Mouse (Mus musculus): Measurements from ENCODE around the gene Cers6. TPM values are rescaled to one million over a fixed set of nuclear protein-coding genes. Genes with fewer than 3 reads are reported as not detected.

The Cers6 gene
- total RNA-seq, 4 experiments from 2014 or later: 4.8 to 8.8 (median 5.7) TPM

DNA sequence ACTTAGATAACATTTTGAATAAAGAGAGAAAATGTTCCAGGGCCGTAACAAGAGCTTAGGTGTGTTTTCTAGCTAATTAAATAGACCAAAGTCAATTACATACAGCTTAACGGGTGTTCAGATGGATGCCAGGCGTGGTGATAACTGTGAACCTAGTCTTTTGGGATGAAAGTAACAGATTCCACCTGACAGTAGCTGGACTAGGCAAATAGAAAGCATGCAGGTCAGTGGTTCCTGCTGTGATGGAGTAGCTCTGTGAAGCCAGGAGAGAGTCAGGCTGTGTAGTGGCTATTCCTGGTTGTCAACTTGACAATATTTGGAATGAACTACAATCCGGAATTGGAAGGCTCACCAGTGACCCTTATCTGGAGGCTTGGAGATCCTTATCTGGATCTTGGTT, 56.3 kb downstream of the Cers6 start:
- DNase-seq: no peak

GRCm38 (mm10) chr2:68924344-68924743, 63.1 kb downstream of the Cers6 start:
- no peak for DNase-seq

DNA sequence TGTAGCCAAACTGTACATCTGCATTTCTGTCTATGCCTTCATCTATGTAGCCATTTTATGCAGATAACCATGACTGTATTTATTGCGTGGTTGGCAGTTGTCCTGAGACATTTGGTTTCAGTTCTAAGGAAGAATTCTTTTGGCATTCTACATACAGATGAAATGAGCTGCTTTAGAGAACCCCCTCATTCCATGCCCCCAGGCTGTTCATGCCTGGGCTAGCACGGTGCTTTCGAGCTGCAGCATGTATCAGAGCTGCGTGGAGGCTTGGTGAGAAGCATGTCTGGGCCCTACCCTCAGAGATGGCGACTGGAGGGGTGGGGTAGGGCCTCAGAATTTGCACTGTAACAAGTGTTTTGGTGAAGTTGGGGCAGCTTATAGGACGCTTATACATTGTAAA, 64.3 kb downstream of the Cers6 start:
- no peak for DNase-seq

DNA sequence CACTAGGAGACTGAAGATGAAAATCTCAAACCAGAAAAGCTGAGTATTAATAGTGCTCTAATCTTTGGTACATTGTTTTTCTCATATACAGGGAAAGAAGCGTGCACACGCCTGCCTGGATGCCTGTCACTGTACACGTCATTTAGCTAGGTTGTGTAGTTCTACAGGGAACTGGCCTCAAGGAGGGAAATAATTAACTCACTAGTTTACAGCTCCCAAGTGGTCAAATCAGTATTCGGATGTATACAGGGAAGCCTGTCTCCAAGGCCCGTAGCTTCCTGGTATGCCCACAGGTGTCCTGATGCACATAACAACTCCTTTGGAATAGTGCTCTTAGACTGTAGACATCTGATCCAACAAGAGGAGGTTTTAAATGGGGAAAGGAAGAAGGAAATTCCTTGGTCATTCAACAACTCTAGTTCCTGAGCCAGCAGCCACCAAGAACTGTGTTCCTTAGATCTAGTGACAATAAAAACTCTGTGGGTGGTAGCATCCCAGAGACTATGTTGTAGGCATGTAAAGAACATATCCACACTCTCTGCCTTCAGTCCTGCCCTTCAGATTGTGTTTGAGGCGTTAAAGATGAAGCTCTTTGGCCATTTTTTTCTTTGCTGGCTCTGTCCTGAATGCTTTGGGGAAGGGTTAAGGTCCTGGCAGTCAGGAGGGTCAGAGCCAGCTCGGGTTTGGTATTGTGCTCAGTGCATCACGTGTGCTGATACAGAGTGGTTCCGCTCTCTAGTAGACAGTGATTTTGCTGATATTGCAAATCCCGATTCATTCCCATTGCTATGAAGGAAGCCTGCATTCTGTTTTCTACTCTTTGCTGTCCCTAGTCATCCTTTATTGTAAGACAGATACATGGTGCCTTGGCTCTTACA, 65.9 kb downstream of the Cers6 start:
- no peak for DNase-seq

DNA sequence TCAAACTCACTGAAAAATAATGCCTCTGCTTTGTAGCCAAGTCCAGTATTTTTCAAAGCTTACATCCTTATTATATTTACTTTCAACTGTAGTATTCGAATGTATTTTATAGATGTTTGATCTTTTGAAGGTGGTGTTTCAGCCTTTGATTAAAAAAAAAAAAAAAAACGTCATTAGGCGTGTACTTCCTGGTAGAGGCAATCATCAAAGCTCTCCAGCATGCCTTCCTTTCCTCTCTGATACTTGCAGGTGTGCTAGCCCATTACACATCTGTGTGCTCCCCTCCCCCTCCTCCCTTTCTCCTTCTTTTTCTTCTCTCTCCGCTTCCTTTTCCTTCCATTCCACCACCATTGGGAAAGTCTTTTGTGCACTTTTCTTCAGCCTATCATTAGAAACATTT, 71.0 kb downstream of the Cers6 start:
- no peak for DNase-seq

GRCm38 (mm10) chr2:68932656-68933055, 71.4 kb downstream of the Cers6 start:
- no peak for DNase-seq

- DNase-seq: no peak
These were observed 73.4 kb downstream of the Cers6 start for GRCm38 (mm10) chr2:68934651-68935050.

GRCm38 (mm10) chr2:68935721-68936294, 74.6 kb downstream of the Cers6 start:
- DNase-seq: no peak

- no peak for DNase-seq
These were observed 75.5 kb downstream of the Cers6 start for GRCm38 (mm10) chr2:68936773-68937172.

- DNase-seq: no peak
These were observed 76.6 kb downstream of the Cers6 start for GRCm38 (mm10) chr2:68937833-68938232.

- no peak for DNase-seq
These were observed 83.7 kb downstream of the Cers6 start for GRCm38 (mm10) chr2:68944898-68945297.

DNA sequence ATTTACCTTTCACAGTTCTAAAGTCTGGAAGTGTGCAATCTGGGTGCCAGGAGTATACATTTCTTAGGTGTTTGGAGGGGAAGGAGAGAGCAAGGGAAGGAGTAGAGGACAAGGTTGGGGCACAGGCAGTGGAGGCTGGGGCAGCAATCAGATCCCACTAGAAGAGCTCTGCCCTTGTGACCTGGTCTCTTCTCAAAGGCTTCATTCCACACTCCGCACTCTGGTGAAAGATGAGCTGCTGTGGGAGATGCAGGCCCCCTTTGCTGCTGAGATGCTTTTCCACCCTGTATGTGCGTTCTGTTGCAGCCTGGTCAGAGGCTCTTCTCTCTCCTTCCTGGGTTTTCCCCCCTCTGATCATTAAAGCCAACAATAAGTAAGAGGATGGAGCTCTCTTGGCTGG, 84.7 kb downstream of the Cers6 start:
- DNase-seq: no peak

GRCm38 (mm10) chr2:68946819-68947218, 85.6 kb downstream of the Cers6 start:
- no peak for DNase-seq

DNA sequence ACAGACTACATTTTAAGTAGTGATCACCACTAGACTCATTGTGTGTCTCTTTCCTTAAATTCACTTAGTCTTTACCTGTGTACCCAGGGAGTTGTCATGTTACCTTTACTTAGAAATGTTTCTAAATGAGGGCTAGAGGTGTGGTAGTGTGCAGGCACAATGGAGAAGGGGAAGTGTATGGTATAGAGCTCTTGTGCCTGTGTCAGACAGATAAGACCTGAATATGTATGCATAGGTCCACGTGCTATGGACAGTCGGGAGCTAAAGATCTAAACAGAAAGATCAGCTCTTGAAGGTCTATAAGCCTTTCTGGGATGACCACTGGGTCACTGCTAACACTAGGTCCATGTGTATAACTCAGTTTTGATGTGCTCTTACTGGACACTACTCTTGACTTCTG, 87.9 kb downstream of the Cers6 start:
- DNase-seq: no peak

- peak; percentile 11 for DNase-seq
These were observed 88.5 kb downstream of the Cers6 start for GRCm38 (mm10) chr2:68949728-68950127.

- DNase-seq: no peak
These were observed 90.5 kb downstream of the Cers6 start for GRCm38 (mm10) chr2:68951706-68952105.

- DNase-seq: no peak
These were observed 92.4 kb downstream of the Cers6 start for GRCm38 (mm10) chr2:68953688-68954087.

DNA sequence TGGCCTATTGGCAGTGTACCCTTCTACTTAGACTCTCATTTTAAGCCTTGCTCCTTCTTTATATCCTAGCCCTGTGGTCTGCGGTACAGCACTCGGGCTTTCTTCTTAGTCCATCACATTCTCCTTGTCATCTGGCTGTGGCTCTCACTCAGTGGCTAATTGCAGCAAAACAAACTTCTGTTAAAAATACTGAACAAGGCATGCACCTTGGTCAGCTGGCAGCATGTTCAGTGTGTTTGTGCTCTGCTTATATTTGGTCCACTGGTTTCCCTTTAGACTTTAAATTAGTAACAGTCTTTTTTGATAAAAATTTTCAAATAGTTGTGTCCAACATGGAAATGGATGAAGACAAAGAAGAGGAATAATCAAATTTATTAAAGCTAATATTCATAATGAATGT, 94.3 kb downstream of the Cers6 start:
- no peak for DNase-seq

- no peak for DNase-seq
These were observed 94.9 kb downstream of the Cers6 start for GRCm38 (mm10) chr2:68956146-68956545.

GRCm38 (mm10) chr2:68957831-68958230, 96.6 kb downstream of the Cers6 start:
- DNase-seq: no peak

- no peak for DNase-seq
These were observed 98.3 kb downstream of the Cers6 start for GRCm38 (mm10) chr2:68959573-68959972.

DNA sequence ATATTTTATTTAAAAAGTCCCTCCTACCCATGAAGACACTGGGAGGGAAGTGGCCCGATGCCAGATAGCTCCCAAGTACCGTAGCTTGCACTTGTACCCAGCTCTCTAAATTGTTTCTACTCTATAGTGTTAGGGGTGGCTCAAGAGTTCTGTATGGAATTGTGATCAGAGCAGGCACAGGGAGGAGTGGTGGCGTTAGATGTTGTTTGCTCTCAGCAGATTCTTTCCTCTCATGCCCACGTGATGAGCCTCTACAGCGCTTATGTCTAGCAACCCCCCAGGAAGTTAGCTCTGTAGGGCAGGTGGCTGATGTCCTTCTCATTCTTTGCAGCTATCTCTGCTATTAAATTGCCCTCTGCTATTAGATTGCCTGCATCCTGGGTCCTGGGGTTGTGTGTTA, 98.8 kb downstream of the Cers6 start:
- no peak for DNase-seq

- no peak for DNase-seq
These were observed 99.4 kb downstream of the Cers6 start for GRCm38 (mm10) chr2:68960620-68961019.

- DNase-seq: no peak
These were observed 105.1 kb downstream of the Cers6 start for GRCm38 (mm10) chr2:68966360-68966759.

Measured in adrenal gland, adult 8-10 months (tissue).